Comparison of ENCODE assay signal across 9 mouse cellular contexts in the genomic region with DNA sequence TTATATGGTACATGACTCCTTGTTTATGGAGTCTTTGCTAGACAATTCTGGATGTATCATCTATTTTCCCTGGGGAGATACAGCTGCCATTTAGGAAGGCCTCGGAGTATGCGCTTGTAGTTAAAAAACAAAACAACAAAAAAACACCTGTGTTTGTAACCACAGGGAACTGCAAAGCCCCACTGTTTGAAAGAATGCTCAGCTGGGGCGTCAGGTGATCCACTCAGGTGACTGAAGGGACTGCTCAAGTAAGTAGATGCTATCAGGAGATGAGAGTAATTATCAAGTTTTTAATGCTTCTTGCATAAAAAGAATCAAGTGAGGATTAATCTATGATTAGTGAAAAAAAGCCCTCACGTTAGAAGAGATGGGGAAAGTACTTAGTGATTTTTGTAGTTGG. TPM values are rescaled to one million over a fixed set of nuclear protein-coding genes. Genes with fewer than 3 reads are reported as not detected.
A peak's percentile ranks its signal among the peaks of the same experiment; 100 is the strongest.
DNase-seq lines count a peak whose midpoint lies in the region; ATAC-seq lines count a peak whose summit lies in the region.
"Had no signal": no experiment of that assay in that cellular context is flagged by ENCODE, and none has a peak within 500 bp of the region (broad histone marks: within the 10 kb centered on the region; RNA-seq: fewer than 3 reads in every experiment).

No protein-coding gene starts in this region.

- no peak for ATAC-seq in heart, embryonic 14.5 days (ENCODE audit: insufficient number of reproducible peaks, insufficient read depth, low FRiP score, low read depth)
- no peak for ATAC-seq in neural tube, embryonic 12.5 days (ENCODE audit: low FRiP score, low read depth)
- ATAC-seq in limb, embryonic 12.5 days (ENCODE audit: insufficient number of reproducible peaks, insufficient read depth, low FRiP score, low TSS enrichment, low read depth), result no peak

- H3K36me3 ChIP-seq in heart, embryonic 14.5 days (ENCODE audit: control insufficient read depth, insufficient read depth, low read length), result 0 out of 2 replicates have a peak, but pooled peaks cover 3% of the 10 kb centered on the region
- H3K36me3 ChIP-seq in neural tube, embryonic 12.5 days, result no peaks in the 10 kb centered on the region
- no peaks in the 10 kb centered on the region for H3K36me3 ChIP-seq in limb, embryonic 12.5 days

- no peaks in the 10 kb centered on the region for H3K9me3 ChIP-seq in heart, embryonic 14.5 days (ENCODE audit: control insufficient read depth, low read length)
- no peaks in the 10 kb centered on the region for H3K9me3 ChIP-seq in neural tube, embryonic 12.5 days
- H3K9me3 ChIP-seq in limb, embryonic 12.5 days, result no peaks in the 10 kb centered on the region

- no peak overlapping the region for H3K27ac ChIP-seq in heart, embryonic 14.5 days (replicated peaks in 1 of 2; ENCODE audit: control insufficient read depth in 1 of 2, insufficient read depth in 1 of 2, low read depth in 2 of 2, low read length in 2 of 2)
- H3K27ac ChIP-seq in neural tube, embryonic 12.5 days, result no peak overlapping the region
- H3K27ac ChIP-seq in limb, embryonic 12.5 days, result no peak overlapping the region
- H3K27ac ChIP-seq: macrophage had no signal

- no peak overlapping the region; the same call in 1 of the 2 replicates for H3K9ac ChIP-seq in heart, embryonic 14.5 days (ENCODE audit: low read length)
- no peak overlapping the region for H3K9ac ChIP-seq in neural tube, embryonic 12.5 days
- no peak overlapping the region for H3K9ac ChIP-seq in limb, embryonic 12.5 days (replicated peaks)

- intact Hi-C loops in heart, postnatal 36 days (cut with DNase I), result loop anchor here (2.0 to 5.0 kb wide), 3 partner anchors 103 to 236 kb away; a partner anchor contains a TSS

- no peak for DNase-seq in heart, postnatal 36 days
- DNase-seq in neural tube, embryonic 10.5 days (ENCODE audit: extremely low spot score, low spot score), result no peak
- DNase-seq in frontal cortex, postnatal 36 days (ENCODE audit: low spot score in 2 of 2), result no peak
- no peak for DNase-seq in frontal cortex, postnatal 14 days (ENCODE audit: low spot score in 2 of 2)
- no peak for DNase-seq in gastrocnemius, adult 8-10 months (ENCODE audit: low spot score in 2 of 2)

- 61% methylated on average over 4 of the region's 4 CpGs for WGBS in heart, embryonic 14.5 days
- 55% methylated on average over 4 of the region's 4 CpGs for WGBS in neural tube, embryonic 12.5 days
- 62% methylated on average over 4 of the region's 4 CpGs for WGBS in limb, embryonic 12.5 days

- no peak overlapping the region; a peak in 1 of 4 replicates for H3K4me3 ChIP-seq in heart, embryonic 14.5 days (ENCODE audit: control insufficient read depth in 1 of 2, insufficient read depth in 1 of 2, low read depth in 1 of 2, low read length in 2 of 2)
- no peak overlapping the region for H3K4me3 ChIP-seq in neural tube, embryonic 12.5 days
- no peak overlapping the region for H3K4me3 ChIP-seq in limb, embryonic 12.5 days (replicated peaks)

- peaks cover 0 to 20% of the 10 kb centered on the region in 2 experiments; a peak in 3 of 4 replicates for H3K4me1 ChIP-seq in heart, embryonic 14.5 days (ENCODE audit: control insufficient read depth in 2 of 2, insufficient read depth in 2 of 2, low read length in 2 of 2)
- H3K4me1 ChIP-seq in neural tube, embryonic 12.5 days, result peaks cover 11% of the 10 kb centered on the region
- H3K4me1 ChIP-seq in limb, embryonic 12.5 days (replicated peaks), result peaks cover 15% of the 10 kb centered on the region

- no peaks in the 10 kb centered on the region for H3K27me3 ChIP-seq in heart, embryonic 14.5 days (ENCODE audit: control insufficient read depth, insufficient read depth, low read length)
- 0 out of 2 replicates have a peak, but pooled peaks cover 3% of the 10 kb centered on the region for H3K27me3 ChIP-seq in neural tube, embryonic 12.5 days (replicated peaks)
- H3K27me3 ChIP-seq in limb, embryonic 12.5 days, result no peaks in the 10 kb centered on the region

- peak overlapping the region; percentile 95 for H3K4me2 ChIP-seq in heart, embryonic 14.5 days (ENCODE audit: low read length)
- H3K4me2 ChIP-seq in neural tube, embryonic 12.5 days (replicated peaks), result peak overlapping the region; percentile 83
- peak overlapping the region; percentile 82 for H3K4me2 ChIP-seq in limb, embryonic 12.5 days

RNA-seq across cellular contexts. Expression of a gene that starts 0.8 kb away (rescaled TPM):
- polyA plus RNA-seq in heart, embryonic 14.5 days (2014; fragmentation: Nextera tagmentation; extraction: Ambion mirVana), result 67.3 and 72.8 TPM in 2 replicates
- 10 to 100 TPM; 56.6 to 59.7 TPM for total RNA-seq in heart, postnatal 36 days (2021)
- polyA plus RNA-seq in neural tube, embryonic 12.5 days (2016; fragmentation: Nextera tagmentation; extraction: Ambion mirVana), result 83.6 and 88.1 TPM in 2 replicates
- polyA plus RNA-seq in limb, embryonic 12.5 days (2016; fragmentation: Nextera tagmentation; extraction: Ambion mirVana), result 107 and 113 TPM in 2 replicates
- 100 to 1,000 TPM; 117 to 137 (median 121) TPM for total RNA-seq in gastrocnemius, adult 8-10 months (2022)
